Mouse (Mus musculus): ENCODE results near the gene Commd4. TPM values are rescaled to one million over a fixed set of nuclear protein-coding genes. Genes with fewer than 3 reads are reported as not detected.
"Not testable (repeated sequence)": the region's sequence is repeated elsewhere in the genome, so short reads cannot be mapped to it uniquely, and the experiment has no call there.

Commd4 gene
- 10 to 100 TPM; 78.1 to 94.0 TPM for total RNA-seq (2021)

DNA sequence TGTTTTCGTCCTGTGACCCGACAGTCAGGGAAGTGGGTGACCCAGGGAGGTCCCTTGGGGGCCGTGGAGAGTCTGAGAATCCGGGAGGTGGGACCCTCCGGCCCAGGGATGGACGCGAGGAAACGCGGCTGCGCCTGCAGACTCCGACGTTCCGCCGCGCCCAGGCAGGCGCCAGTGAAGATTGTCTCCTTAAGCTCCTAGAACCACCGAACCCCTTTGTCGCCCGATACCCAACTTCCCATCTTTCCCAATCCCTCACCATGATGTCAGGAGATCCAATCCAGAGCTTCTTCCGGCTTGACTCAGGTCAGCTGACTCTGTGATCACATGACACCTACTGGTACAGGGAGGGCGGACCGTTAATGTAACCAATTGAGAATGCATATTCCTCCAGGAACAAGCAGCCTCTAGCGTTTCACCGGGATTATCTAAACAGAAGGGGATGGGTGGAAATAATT, at the start of gene Commd4:
Commd4 (minus strand) TSS at position 319 of the 458 bp plus-strand sequence.
- DNase-seq (ENCODE audit: low spot score in 2 of 2), result peak; percentile 85 to 86
- intact Hi-C loops (cut with DNase I), result no loop called here

DNA sequence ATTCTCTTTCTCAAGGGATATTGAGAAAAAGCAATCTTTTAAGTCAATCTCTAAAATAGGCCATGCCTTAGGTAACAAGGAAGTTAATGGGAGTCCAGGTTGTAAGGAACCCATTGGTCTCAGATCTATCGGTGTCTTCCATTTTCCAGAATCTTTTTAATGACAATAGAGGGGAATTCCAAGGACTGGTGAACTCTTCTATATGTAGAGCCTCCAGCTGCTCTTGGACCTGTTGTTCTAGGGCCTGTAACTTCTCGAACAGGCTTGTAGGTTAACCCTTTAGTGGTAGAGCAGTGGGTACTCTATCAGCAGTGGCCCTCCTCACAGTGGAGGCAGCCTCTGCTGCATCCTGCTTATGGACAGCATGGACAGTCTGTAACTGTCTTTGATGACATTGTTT, 48.8 kb upstream of the Commd4 start:
- intact Hi-C loops (cut with DNase I), result loop anchor here (5.0 kb wide), 1 partner anchor 225 kb away; no protein-coding TSS in a partner anchor
- DNase-seq (ENCODE audit: low spot score in 2 of 2), result no peak

DNA sequence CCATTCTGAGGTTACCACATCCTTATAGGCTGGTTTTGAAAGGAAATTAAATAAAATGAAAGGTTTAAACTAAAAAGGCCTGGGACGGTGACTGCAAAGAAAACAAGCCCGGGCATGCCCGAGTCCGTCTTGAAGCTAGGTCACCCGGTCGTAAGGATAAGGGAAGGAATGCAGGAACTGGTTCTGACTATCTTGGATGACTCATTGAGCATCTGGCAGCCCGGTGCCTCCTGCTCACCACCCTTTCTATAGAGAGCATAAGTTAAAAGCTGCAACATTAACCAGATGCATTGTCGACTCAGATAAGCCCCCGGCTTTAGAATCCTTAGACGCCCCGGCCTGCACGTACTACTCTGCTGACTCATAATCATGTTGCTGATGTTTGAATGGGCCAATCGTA, 45.4 kb upstream of the Commd4 start:
- DNase-seq (ENCODE audit: low spot score in 2 of 2); intact Hi-C loops (cut with DNase I): not testable (repeated sequence)

DNA sequence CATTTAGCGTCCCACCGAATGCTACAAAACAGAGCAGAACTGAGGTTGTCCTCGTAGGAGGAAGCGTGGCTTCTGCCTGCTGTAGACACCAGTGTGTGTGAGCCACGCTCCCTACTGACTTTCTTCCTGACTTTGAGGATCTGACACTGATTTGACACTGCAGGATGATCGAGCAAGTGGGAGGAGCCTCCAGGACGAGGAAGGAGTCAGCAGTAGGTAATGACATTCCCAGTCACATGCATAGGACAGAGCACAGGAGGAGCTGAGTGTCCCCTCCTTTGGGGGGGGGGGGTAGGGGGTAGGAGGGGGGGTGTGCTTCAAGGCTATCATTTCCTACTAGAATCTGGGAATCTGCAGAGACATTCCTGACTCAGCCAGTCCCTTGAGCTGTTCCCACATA, 44.9 kb upstream of the Commd4 start:
- no peak for DNase-seq (ENCODE audit: low spot score in 2 of 2)
- intact Hi-C loops (cut with DNase I), result no loop called here

DNA sequence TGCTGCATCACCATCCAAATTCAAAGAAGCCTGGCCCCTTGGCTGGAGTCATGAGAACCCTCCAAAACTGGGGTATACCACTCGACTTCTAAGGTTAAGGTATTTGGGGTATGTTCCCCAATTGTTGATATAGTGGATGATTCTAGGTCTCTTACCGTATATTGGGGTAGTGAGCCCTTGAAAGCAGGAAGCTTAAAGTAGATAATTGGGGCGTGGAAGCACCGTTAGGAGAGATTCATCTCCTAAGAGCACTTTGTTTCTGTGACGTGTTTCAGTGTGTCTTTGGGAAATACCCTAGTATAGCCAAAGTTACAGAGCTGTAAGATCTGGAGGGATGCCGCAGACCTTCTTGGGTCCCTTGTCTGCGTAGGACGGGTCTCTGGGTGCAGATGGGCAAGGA, 39.3 kb upstream of the Commd4 start:
- DNase-seq (ENCODE audit: low spot score in 2 of 2), result no peak
- intact Hi-C loops (cut with DNase I), result no loop called here

DNA sequence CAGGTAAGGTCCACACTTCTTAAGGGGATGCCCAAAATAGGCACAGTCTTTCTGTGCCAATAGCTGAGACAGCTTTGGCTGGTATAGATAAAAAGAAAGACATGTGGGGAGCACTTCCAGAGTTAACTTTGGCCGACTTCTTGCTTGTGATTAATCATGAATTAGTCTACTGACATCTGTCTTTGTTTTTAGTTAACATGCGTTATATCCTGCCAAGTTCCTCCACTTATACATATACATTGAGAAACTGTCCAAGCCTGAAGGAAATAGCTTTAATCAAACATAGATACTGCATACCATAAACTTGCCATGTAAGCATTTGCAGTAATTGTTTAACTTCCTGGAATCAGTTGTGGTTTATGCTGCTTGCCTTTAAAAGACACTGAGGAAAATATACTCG, 38.6 kb upstream of the Commd4 start:
- DNase-seq (ENCODE audit: low spot score in 2 of 2), result no peak
- intact Hi-C loops (cut with DNase I), result no loop called here

DNA sequence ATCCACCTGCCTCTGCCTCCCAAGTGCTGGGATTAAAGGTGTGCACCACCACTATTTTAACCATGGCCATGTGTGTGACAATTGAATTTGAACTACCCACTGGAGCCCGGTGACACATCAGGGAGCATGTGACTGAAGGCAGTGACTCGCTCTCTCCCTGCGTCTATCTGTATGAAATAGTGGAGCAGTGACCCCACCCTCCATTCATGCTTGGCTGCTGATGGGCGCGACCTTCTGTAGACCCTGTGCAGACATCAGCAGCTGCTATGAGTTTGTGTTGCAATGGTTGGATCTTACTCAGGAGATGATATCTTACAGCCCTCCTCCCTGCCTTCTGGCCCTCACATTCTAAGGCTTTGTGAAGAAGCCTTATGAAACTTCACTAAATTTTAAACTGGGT, 10.3 kb upstream of the Commd4 start:
- intact Hi-C loops (cut with DNase I), result no loop called here
- no peak for DNase-seq (ENCODE audit: low spot score in 2 of 2)

DNA sequence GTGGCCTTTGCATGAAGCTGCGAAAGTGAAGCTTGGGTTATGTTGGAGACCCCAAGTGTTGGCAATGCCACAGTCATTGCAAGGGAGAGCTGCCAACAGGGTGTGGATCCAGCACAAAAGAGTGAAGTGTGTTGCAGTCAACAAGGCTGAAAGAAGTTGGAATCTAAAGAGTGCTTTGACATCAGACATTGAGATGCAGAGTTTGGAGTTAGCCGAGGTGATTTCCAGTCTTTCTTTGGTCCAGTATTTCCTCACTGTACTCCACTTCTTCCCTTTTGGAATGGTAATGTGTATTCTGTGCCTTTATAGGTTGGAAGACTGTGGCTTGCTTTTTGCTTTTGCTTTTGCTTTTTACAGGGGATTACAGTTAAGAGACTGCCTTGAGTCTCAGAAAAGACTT, 8.0 kb upstream of the Commd4 start:
- intact Hi-C loops (cut with DNase I), result no loop called here
- no peak for DNase-seq (ENCODE audit: low spot score in 2 of 2)

DNA sequence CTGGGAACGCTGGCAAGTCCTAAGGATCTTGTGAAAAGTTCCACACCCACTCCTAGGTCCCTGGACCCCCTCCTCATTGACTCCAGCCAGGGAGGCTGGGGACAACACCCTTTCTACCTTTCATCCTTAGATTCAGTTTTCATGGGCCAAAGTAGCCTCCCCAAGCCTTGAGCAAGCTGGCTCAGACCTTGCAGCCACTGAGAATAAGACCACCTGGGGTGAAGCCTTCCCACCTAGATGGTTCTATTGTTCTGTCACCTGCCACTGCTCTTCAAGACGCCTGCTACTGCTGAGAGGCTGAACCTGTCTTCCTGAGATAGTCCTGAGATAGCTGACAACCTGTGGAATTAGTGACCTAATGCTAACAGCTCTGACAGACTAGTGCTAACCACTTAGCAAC, 5.0 kb upstream of the Commd4 start:
- intact Hi-C loops (cut with DNase I), result loop anchor here (5.0 kb wide), 1 partner anchor 54 kb away; no protein-coding TSS in a partner anchor
- DNase-seq (ENCODE audit: low spot score in 2 of 2), result no peak

DNA sequence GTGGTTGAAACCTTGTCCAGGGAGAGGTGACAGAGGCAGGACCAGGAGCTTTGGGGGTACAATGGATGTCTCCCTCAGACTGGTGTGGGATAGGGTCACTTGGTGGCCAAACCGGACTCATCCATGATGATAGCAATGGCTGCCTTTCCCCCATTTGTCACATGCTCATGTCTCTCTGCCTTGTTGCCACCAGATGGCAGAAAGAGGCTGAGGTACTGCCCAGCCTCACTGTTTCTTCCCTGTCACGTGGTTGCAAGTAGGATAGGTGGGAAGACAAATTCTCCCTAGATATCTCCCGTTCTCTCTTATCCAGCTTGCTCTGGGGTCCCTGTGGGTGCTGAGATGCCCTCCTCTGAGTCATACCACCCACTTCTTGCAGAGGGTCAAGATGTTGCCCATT, 4.4 kb upstream of the Commd4 start:
- peak in 1 of 2 experiments; percentile 4 for DNase-seq (ENCODE audit: low spot score in 2 of 2)
- intact Hi-C loops (cut with DNase I), result loop anchor here (5.0 kb wide), 1 partner anchor 55 kb away; no protein-coding TSS in a partner anchor

DNA sequence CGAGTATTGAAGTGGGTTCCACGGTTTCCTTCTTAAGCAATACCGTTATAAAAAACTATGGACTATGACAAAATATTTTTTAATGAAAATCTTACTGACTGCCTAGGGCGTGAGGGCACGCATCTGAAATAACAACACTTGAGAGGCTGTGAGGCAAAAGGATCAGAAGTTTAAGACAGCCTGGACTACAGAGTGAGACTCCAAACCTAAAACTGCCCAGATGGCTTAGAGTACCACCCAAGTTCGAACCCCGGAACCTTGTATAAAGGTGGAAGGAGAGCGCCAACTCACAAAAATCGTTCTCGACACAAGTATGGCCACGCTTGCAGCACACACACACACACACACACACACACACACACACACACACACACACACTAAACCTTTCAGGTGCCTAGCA, 375 bp upstream of the Commd4 start:
- intact Hi-C loops (cut with DNase I), result no loop called here
- no peak for DNase-seq (ENCODE audit: low spot score in 2 of 2)

DNA sequence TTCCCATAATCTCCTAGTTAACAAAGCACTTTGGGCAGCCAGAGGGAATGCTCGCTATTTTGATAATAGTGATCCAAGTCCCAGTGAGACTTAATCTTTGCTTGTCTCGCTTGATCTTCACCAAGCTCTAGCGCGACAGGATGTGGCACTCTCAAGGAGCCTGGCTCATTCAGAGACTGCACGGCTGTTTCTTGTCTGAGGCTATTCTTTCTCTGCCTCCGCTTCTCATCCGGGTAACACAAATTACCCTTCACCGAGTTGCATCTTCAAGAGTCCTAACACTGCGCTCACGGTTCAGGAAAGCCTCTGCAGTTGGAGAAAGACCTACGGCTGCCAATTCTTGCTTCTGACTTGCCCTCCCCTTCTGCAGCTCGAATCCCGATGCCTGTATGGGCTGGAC, 632 bp downstream of the Commd4 start:
- intact Hi-C loops (cut with DNase I), result no loop called here

DNA sequence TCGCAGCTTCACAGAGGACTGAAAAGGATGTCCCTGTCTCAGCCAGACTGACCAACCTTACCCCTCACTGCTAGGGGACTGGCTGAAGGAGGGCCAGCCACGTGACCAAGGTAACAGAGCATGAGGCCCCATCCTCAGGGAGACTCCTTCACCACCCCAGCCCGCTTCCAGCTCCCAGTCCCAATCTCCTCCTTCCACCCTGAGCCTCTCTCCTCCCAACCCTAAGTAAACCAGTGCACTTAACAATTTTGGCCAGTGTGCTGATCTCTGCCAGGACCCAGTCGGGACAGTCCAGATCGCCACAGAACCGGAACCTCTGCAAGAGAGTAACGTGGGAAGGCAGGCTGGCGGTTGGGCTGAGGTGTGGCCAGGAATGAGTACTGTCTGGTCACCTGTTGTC, 1.3 kb downstream of the Commd4 start:
- intact Hi-C loops (cut with DNase I), result no loop called here

More for the DNA sequence above, 632 bp downstream of the Commd4 start:
- no peak for DNase-seq (ENCODE audit: low spot score in 2 of 2)

DNA sequence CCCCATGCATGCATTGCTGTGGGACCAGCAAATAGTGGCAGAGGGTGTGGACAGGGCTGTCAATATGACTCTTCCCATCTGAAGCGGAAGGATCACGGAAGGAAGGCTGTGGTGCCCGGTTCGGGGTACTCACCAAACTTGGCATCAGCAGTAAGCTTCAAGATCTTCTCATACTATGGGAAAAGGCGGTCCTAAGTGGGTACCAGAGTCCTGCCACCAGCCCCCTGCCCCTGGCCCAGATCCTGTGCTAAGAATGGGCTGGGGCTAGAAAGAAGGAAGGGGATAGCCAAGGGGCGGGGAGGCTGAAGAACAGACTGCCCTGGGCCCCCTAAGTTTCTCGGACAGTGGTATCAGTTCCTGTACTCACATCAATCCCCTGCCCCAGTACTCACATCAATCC, 1.7 kb downstream of the Commd4 start:
- intact Hi-C loops (cut with DNase I), result no loop called here
- DNase-seq (ENCODE audit: low spot score in 2 of 2), result no peak

More for the DNA sequence above, 1.3 kb downstream of the Commd4 start:
- DNase-seq (ENCODE audit: low spot score in 2 of 2), result no peak

DNA sequence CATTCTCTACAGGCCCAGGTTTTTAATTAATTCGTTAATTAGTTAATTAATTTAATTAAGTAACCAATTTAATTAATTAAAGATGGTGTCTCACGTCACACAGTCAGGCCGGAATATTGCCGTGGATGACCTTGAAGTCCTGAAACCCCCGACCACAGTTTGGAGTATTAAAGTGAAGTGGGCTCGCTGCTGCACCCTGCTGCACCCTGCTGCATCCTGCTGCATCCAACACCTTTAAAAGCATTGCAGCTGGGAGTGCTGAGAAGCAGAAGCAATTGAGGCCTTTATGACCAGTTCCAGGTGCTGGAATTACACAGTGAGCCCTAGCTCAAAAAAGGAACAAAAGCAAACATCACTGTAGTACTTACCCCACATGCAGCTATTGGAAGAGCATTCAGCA, 5.8 kb downstream of the Commd4 start:
- intact Hi-C loops (cut with DNase I), result no loop called here

DNA sequence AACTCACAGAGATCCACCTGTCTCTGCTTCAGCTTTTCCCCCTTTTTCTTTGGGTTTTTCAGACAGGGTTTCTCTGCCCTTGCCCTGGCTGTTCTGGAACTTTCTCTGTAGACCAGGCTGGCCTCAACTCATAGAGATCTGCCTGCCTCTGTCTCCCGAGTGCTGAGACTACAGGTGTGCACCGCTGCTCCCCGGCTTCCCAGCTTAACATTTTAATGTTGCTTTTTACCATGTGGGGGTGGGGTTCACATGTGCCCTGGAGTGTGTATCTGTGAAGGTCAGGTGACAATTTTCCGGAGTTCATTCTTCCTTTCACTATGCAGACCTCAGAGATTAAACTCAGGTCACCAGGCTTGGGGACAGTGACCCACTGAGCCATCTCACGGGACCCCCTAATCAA, 7.9 kb downstream of the Commd4 start:
- no peak for DNase-seq (ENCODE audit: low spot score in 2 of 2)

More for the DNA sequence above, 5.8 kb downstream of the Commd4 start:
- no peak for DNase-seq (ENCODE audit: low spot score in 2 of 2)

DNA sequence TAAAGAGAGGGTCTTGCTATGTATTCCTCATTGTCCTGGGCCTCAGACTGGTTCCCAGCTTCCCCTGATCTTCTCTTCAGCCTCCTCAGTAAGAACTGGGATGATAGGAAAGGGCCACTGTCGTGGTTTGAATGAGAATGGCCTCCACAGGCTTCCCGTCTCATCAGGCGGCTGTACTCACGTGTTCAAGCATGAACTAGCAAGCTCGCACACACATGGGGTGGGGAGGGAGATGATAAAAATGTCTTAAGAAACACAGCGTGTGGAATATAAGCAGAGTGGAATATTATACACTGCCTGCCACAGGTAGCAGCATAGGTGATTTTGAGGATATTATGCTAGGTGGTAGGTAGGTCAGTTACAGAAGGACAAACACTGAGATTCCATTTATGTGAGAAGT, 9.1 kb downstream of the Commd4 start:
- intact Hi-C loops (cut with DNase I), result no loop called here
- no peak for DNase-seq (ENCODE audit: low spot score in 2 of 2)

More for the DNA sequence above, 7.9 kb downstream of the Commd4 start:
- intact Hi-C loops (cut with DNase I), result no loop called here

DNA sequence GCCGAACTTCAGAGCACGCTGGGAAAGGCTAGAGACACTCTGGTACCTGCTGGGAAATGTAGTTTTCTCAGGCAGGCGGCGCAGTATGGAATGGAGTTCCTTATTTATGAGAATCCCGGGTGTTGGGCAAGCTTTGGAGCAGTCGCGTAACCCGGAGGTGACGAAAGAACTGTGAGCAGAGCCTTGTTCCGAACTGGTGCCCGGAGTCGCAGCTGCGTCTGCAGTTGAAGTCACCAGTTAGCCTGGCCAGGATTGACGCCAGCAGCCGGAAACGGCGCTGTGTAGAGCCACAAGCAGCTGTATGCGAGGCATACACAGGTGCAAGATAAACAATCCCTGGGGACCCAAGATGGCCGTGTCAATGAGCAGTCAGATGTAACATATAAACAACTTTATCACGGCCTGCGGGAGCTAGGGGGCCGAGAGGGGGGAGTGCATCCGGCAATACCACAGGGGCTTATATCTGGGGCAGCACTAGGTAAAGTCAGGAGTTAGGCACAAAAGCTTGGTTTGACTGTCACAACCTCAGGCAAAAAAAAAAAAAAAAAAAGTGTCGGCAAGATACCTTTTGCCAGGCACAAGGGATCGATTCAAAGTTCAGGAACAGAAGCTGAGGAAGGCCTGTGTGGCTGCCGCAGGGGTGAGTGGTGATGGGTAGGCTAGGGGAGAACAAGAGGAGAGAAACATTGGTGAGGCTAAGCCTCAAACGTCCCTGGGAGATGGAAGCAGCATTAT, 9.8 kb downstream of the Commd4 start, which contains the start of gene Neil1:
Neil1 (minus strand) TSS at position 162 of the 735 bp plus-strand sequence.
- intact Hi-C loops (cut with DNase I), result no loop called here
- DNase-seq (ENCODE audit: low spot score in 2 of 2), result peak; percentile 90 to 91

DNA sequence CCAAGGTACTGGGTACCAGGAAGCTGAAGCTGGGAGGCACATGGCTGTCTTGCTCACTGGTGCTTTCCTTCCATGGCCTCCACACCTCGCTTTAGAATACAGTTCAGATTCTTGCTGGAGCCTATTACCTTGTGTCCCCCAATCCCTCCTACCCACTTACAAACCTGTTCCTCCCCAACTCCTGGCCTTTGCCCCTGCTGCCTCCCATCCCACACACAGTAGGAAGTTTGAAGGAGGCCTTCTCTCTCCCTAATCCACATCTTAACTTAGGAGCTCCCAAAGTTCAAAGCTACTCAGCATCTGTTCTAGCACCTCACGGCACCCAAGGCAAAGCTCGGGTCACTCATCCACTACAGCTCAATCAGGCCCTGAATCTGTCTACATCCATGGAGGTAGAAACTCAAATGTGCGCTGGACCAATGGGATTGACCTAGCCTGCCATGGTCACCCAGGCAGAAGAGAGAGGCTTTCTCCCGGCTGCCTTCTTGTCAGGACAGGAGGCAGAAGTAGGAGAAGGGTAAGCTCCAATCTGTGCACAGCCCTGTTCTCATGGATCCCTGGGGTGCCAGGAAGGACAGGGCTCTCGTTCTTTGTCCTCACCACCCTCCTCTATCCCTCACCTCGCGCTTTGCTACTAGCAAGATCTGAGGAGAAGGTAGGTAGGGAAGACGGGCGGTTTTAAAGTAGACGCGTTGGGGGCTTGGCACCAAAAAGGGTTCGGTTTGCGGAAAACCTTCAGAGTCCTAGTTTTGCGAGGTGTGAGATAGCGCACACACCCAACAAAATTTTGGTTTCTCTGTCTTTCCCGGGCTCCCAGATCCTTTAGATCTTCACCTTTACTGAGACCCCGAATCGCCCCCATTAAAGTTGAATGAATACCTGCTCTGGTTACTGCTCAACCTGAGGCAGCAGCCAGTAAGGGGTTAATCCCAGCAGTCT, 10.7 kb downstream of the Commd4 start:
- intact Hi-C loops (cut with DNase I), result no loop called here
- peak in 1 of 2 experiments; percentile 18 for DNase-seq (ENCODE audit: low spot score in 2 of 2)

DNA sequence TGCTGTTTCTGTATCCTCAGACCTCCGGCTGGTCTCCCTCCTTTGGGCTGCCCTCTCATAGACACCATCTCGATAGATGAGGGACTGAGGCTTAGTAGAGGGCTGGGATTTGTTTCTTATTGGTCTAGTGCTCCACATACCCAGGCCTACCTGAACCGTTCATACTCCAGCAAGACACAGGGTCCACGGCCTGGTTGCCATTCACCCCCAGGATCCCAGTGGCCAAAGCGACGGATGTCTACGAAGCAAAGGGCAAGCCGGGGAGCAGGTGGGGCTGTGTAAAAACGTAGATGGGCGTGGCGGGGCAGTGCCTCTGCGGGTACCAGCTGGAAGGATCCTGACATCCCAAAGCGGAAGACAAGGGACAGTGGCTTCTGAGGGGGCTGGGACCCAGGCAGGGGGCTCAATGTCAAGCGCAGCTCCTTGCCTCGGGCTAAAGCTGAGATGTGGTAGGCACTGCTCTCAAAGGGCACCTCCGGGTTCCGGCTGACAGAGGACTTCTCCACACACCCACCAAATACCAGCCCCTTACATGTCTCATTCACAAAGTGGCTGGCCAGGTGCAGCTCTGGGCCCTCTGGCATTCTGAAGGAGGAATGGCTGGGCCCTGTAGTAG, 11.6 kb downstream of the Commd4 start:
- peak in 1 of 2 experiments; percentile 6 for DNase-seq (ENCODE audit: low spot score in 2 of 2)
- intact Hi-C loops (cut with DNase I), result no loop called here

Data from left cerebral cortex, postnatal 36 days (tissue).